In the genomic region with DNA sequence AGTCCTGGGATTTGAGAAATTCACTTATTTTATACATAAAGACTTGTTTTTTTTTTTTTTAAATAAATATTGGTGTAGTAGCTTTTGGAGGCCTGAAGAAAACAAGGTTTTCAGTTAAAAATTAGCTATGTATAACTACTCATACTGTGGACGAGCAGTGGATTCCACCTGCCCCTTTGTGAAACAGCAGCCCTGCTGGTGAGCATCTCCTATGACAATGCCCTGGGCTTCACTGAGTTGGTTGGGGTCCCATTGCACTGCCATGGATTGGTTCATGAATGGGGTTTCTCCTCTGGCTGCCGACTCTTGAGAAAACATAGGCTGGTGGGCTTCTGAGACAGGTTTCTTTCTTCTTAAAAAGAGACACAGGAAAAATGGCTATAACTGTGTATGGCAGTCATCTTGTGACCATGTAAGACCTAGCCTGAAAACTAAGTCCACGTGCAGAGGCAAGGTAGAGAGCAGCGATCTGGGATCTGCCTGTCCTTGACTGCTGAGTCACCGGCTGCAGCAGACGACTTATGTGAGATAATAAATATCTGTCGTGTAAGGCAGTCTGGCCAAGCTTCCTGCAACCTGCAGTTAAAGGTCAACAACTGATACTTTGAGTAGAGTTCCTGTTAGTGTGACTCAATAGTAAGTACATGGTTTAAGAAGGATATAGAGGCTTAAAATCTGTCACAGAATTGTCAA, we compare ENCODE assay signal across 12 mouse cellular contexts. TPM values are rescaled to one million over a fixed set of nuclear protein-coding genes. Genes with fewer than 3 reads are reported as not detected.
DNase-seq lines count a peak whose midpoint lies in the region; ATAC-seq lines count a peak whose summit lies in the region.
"Had no signal": no experiment of that assay in that cellular context is flagged by ENCODE, and none has a peak within 500 bp of the region (broad histone marks: within the 10 kb centered on the region; RNA-seq: fewer than 3 reads in every experiment).

No protein-coding gene starts in this region.

- WGBS in heart, embryonic 11.5 days (ENCODE audit: insufficient replicate concordance): 32% methylated on average over 7 of the region's 7 CpGs
- 34% methylated on average over 7 of the region's 7 CpGs for whole genome bisulfite sequencing in intestine, embryonic 16.5 days

- ATAC-seq in heart, embryonic 11.5 days (replicated peaks; ENCODE audit: insufficient number of reproducible peaks, low FRiP score, low TSS enrichment): peak; percentile 94
- ATAC-seq in intestine, embryonic 16.5 days: peak; percentile 96

- peak overlapping the region; percentile 12; the same call in 1 of the 2 replicates for H3K4me3 ChIP-seq in heart, embryonic 11.5 days (ENCODE audit: low read depth, low read length)
- H3K4me3 ChIP-seq in intestine, embryonic 16.5 days (ENCODE audit: low read length): no peak overlapping the region
- H3K4me3 ChIP-seq: embryonic facial prominence, embryonic 12.5 days; hindbrain, embryonic 15.5 days; limb, embryonic 15.5 days had no signal

- peak overlapping the region; percentile 16; the same call in 1 of the 2 replicates for H3K9ac ChIP-seq in heart, embryonic 11.5 days (ENCODE audit: low read depth, low read length)
- no peak overlapping the region for H3K9ac ChIP-seq in intestine, embryonic 16.5 days (ENCODE audit: low read depth, low read length)
- H3K9ac ChIP-seq: embryonic facial prominence, embryonic 12.5 days; hindbrain, embryonic 15.5 days; limb, embryonic 15.5 days had no signal

- intact Hi-C loops in heart, postnatal 25 days (cut with DNase I): no loop called here
- intact Hi-C loops in left cerebral cortex, postnatal 14 days (cut with DNase I): no loop called here

- H3K27me3 ChIP-seq in heart, embryonic 11.5 days (ENCODE audit: control insufficient read depth, insufficient read depth, low read length): no peaks in the 10 kb centered on the region
- H3K27me3 ChIP-seq in intestine, embryonic 16.5 days (replicated peaks; ENCODE audit: control insufficient read depth, insufficient read depth, low read length): no peaks in the 10 kb centered on the region
- H3K27me3 ChIP-seq: embryonic facial prominence, embryonic 12.5 days; hindbrain, embryonic 15.5 days; limb, embryonic 15.5 days had no signal

- peak overlapping the region; percentile 78 for H3K27ac ChIP-seq in heart, embryonic 11.5 days (ENCODE audit: low read depth, low read length)
- no peak overlapping the region for H3K27ac ChIP-seq in intestine, embryonic 16.5 days (ENCODE audit: low read length)
- H3K27ac ChIP-seq: embryonic facial prominence, embryonic 12.5 days; hindbrain, embryonic 15.5 days; limb, embryonic 15.5 days had no signal

- no peaks in the 10 kb centered on the region for H3K9me3 ChIP-seq in heart, embryonic 11.5 days (replicated peaks; ENCODE audit: control insufficient read depth, low read length)
- H3K9me3 ChIP-seq in intestine, embryonic 16.5 days (ENCODE audit: control insufficient read depth, low read length): no peaks in the 10 kb centered on the region
- H3K9me3 ChIP-seq: embryonic facial prominence, embryonic 12.5 days; hindbrain, embryonic 15.5 days; limb, embryonic 15.5 days had no signal

- H3K36me3 ChIP-seq in heart, embryonic 11.5 days (ENCODE audit: control insufficient read depth, insufficient read depth, low read length): no peaks in the 10 kb centered on the region
- no peaks in the 10 kb centered on the region for H3K36me3 ChIP-seq in intestine, embryonic 16.5 days (ENCODE audit: control insufficient read depth, insufficient read depth, low read length)
- H3K36me3 ChIP-seq: embryonic facial prominence, embryonic 12.5 days; hindbrain, embryonic 15.5 days; limb, embryonic 15.5 days had no signal

- no peaks in the 10 kb centered on the region for H3K4me1 ChIP-seq in heart, embryonic 11.5 days (ENCODE audit: control insufficient read depth, insufficient read depth, low read length)
- H3K4me1 ChIP-seq in intestine, embryonic 16.5 days (ENCODE audit: control insufficient read depth, insufficient read depth, low read length): no peaks in the 10 kb centered on the region
- H3K4me1 ChIP-seq: embryonic facial prominence, embryonic 12.5 days; hindbrain, embryonic 15.5 days; limb, embryonic 15.5 days had no signal

- H3K4me2 ChIP-seq in heart, embryonic 11.5 days: peak overlapping the region; percentile 37
- no peak overlapping the region; the same call in 1 of the 2 replicates for H3K4me2 ChIP-seq in intestine, embryonic 16.5 days (ENCODE audit: low read depth, low read length)
- H3K4me2 ChIP-seq: embryonic facial prominence, embryonic 12.5 days; hindbrain, embryonic 15.5 days; limb, embryonic 15.5 days had no signal

- no peak for DNase-seq in heart, postnatal 25 days (ENCODE audit: low spot score)
- DNase-seq in adrenal gland, postnatal 10 days: peak; percentile 61
- peak; percentile 54 to 80 for DNase-seq in spleen, postnatal 10 days (ENCODE audit: low spot score in 2 of 2)
- DNase-seq in MN1 (ENCODE audit: low spot score): no peak
- DNase-seq in right cerebral cortex, postnatal 10 days (ENCODE audit: low spot score in 2 of 2): no peak
- DNase-seq in left cerebral cortex, postnatal 14 days (ENCODE audit: low spot score in 2 of 2): no peak
- DNase-seq: gastrocnemius, postnatal 10 days had no signal

RNA-seq across cellular contexts. Expression of gene Kif2a, which starts 41.3 kb away (rescaled TPM):
- 18.6 and 20.6 TPM in 2 replicates for polyA plus RNA-seq in heart, embryonic 11.5 days (2014; fragmentation: Nextera tagmentation; extraction: Ambion mirVana)
- 10 to 100 TPM; 32.4 to 35.8 TPM for total RNA-seq in heart, postnatal 25 days (2021)
- total RNA-seq in adrenal gland, postnatal 10 days (2021): 10 to 100 TPM; 49.4 to 50.9 TPM
- polyA plus RNA-seq in intestine, embryonic 16.5 days (2015; fragmentation: Nextera tagmentation; extraction: Ambion mirVana): 6.1 and 7.5 TPM in 2 replicates
- total RNA-seq in left cerebral cortex, postnatal 14 days (2021): 100 to 1,000 TPM; 131 to 135 TPM

Comparison
In these comparisons a context has a peak if more than half of its experiments do, and no peak if none do; other contexts are left out.
1. DNase-seq: peak in adrenal gland, postnatal 10 days (single experiment) and spleen, postnatal 10 days (2 of 2); none in heart, postnatal 25 days (single experiment), MN1 (single experiment), right cerebral cortex, postnatal 10 days (0 of 2) and left cerebral cortex, postnatal 14 days (0 of 2).